Mouse (Mus musculus): ENCODE measurements around the gene Nlgn2.

DNA sequence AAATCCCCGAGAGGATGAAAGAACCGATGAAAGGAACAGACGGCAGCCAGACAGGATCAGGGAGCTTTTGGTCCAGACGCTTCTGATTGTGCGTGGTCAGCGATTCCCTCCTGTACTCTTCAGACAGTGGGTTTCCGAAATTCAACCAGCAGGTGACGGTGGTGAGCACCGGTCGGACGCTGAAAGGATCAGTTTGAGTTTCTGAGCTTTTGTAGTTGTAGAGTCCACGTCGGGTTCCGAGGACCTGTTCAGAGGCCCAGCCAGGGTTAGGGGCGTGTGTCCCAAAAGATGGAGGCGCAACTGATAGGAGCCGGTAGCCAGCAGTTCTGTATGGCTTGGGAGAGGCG, 42.9 kb upstream of the Nlgn2 start:
- no peak for TF ChIP-seq GATA1 (IDR thresholded peaks at IDR 0.05; ENCODE audit: low read length)
- TF ChIP-seq TAL1 (IDR thresholded peaks at IDR 0.05; ENCODE audit: low read length): no peak
